Mouse (Mus musculus) frontal cortex, adult 2 months (tissue): ENCODE results near the gene Rap1gap2. TPM values are rescaled to one million over a fixed set of nuclear protein-coding genes. Genes with fewer than 3 reads are reported as not detected.

Experiments
- DNase-seq, 2 experiments: peaks; one replicate each; pipeline ENCODE4 v3.0.0; 2022; ENCODE audit warnings: low spot score in 1 of 2; ENCODE audit errors: extremely low spot score in 1 of 2
- polyA plus RNA-seq: library from polyadenylated mRNA; depleted of rRNA; stranded (reverse); fragments of >200 nt; gene quantifications from 2 replicates; pipeline ENCODE4 v1.2.3, GENCODE M21; 2012

The Rap1gap2 gene
- polyA plus RNA-seq, 1 experiment = 115 TPM

- no peak for DNase-seq
These were observed 90.5 kb downstream of the Rap1gap2 start for GRCm38 (mm10) chr11:74520201-74520600.

GRCm38 (mm10) chr11:74516112-74516511 is 94.6 kb downstream of the Rap1gap2 start:
- no peak for DNase-seq

- DNase-seq = no peak
These were observed 95.7 kb downstream of the Rap1gap2 start for GRCm38 (mm10) chr11:74515046-74515445.

- DNase-seq = no peak
These were observed 98.1 kb downstream of the Rap1gap2 start for GRCm38 (mm10) chr11:74512595-74512994.

- DNase-seq = no peak
These were observed 104.4 kb downstream of the Rap1gap2 start for GRCm38 (mm10) chr11:74506275-74506674.

GRCm38 (mm10) chr11:74502485-74502884 is 108.2 kb downstream of the Rap1gap2 start:
- DNase-seq = no peak

- no peak for DNase-seq
These were observed 108.7 kb downstream of the Rap1gap2 start for GRCm38 (mm10) chr11:74501989-74502388.

GRCm38 (mm10) chr11:74501061-74501460 is 109.7 kb downstream of the Rap1gap2 start:
- DNase-seq = no peak

GRCm38 (mm10) chr11:74499521-74500099 is 111.1 kb downstream of the Rap1gap2 start:
- DNase-seq = no peak

GRCm38 (mm10) chr11:74499058-74499457 is 111.7 kb downstream of the Rap1gap2 start:
- no peak for DNase-seq

- DNase-seq = no peak
These were observed 114.1 kb downstream of the Rap1gap2 start for GRCm38 (mm10) chr11:74496581-74496980.

GRCm38 (mm10) chr11:74493936-74494335 is 116.8 kb downstream of the Rap1gap2 start:
- no peak for DNase-seq

- DNase-seq = no peak
These were observed 117.4 kb downstream of the Rap1gap2 start for GRCm38 (mm10) chr11:74493172-74493862.

- no peak for DNase-seq
These were observed 119.6 kb downstream of the Rap1gap2 start for GRCm38 (mm10) chr11:74491130-74491529.

- DNase-seq = no peak
These were observed 121.5 kb downstream of the Rap1gap2 start for GRCm38 (mm10) chr11:74489239-74489638.

GRCm38 (mm10) chr11:74487952-74488351 is 122.8 kb downstream of the Rap1gap2 start:
- no peak for DNase-seq

- DNase-seq = peak; percentile 24 to 67
These were observed 125.1 kb downstream of the Rap1gap2 start for GRCm38 (mm10) chr11:74485435-74486217.

- DNase-seq = no peak
These were observed 126.8 kb downstream of the Rap1gap2 start for GRCm38 (mm10) chr11:74483871-74484270.

GRCm38 (mm10) chr11:74483153-74483817 is 127.4 kb downstream of the Rap1gap2 start:
- DNase-seq = no peak

- no peak for DNase-seq
These were observed 128.9 kb downstream of the Rap1gap2 start for GRCm38 (mm10) chr11:74481797-74482196.

- peak in 1 of 2 experiments; percentile 45 for DNase-seq
These were observed 130.9 kb downstream of the Rap1gap2 start for GRCm38 (mm10) chr11:74479715-74480289.
